Mouse (Mus musculus) left cerebral cortex, postnatal 14 days (tissue): ENCODE results near the gene Hpca. TPM values are rescaled to one million over a fixed set of nuclear protein-coding genes. Genes with fewer than 3 reads are reported as not detected.

Experiments used
- DNase-seq, 2 experiments: peaks; one replicate each; pipeline ENCODE4 v3.0.0; 2021 to 2022; ENCODE audit warnings: low spot score in 2 of 2, mixed read lengths in 1 of 2
- intact Hi-C: fragments of 180-260 bp; cut with DNase I; formaldehyde crosslinking; loops from one replicate; pipeline ENCODE4 v1.15.1; 2025
- total RNA-seq, 2 experiments: library from RNA; stranded (reverse); gene quantifications; 2 replicates each; pipeline ENCODE4 v1.2.3; 2021

Gene Hpca
- total RNA-seq, 2 experiments from 2014 or later, result 562 to 615 TPM

DNA sequence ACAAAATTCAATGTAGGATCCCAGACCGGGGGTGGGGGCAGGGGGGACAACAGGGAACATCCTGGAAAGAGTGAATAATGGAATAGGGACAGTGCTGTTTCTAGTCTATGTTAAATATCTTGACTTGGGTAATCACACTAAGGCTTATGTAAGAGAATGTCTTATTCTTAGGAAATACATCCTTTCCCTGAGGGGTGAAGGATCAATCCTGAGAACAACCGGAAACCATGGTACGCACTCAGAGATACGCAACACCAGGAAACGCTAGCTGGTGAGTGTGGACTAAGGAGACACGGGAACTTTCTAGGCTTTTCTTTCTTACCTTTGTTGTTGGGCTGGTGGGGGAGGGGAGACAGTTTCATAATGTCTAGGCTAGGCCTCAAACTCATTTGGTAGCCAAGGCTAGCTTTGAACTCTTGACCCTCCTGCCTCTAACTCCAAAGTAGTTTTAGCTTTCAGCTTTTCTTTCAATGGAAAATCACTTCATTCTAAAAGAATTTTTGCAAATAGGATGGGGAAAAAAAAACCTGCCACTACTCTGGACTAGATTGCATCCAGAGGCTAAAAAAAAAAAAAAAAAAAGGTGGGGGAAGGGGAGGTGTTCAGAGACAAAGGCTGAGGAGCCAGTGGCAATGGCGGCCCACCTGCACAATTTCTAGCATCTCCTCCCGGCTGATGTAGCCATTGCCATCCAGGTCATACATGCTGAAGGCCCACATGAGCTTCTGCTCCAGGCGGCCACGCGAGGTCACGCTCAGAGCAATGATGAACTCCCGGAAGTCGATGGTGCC, 3.9 kb downstream of the Hpca start:
- intact Hi-C loops, result loop anchor here (10.0 kb wide), 1 partner anchor 337 kb away; no protein-coding TSS in a partner anchor
- no peak for DNase-seq

DNA sequence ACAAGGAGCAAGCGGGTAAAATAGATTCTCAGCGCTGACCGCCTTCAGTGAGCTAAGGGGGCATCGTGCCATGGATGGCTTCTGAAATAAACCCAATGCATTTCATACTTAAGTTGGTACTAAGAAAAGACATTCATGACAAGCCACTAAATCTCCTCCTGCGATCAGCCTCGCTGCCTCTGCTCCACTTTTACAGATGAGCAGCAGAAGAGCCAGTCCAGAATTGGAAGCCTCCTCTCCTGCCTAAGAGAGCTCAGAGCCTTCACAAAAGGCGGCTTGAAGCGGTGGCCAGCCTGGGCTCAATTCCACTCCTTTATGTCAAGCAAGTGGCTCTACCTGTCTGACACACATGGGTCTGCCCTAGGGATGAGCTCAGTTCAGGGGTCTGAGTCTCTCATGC, 5.1 kb downstream of the Hpca start:
- DNase-seq, result no peak
- intact Hi-C loops, result loop anchor here (10.0 kb wide), 1 partner anchor 338 kb away; no protein-coding TSS in a partner anchor

GRCm38 (mm10) chr4:129113083-129113988, 8.5 kb downstream of the Hpca start:
- intact Hi-C loops, result loop anchor here (10.0 kb wide), 1 partner anchor 341 kb away; no protein-coding TSS in a partner anchor
- peak; percentile 89 to 97 for DNase-seq

GRCm38 (mm10) chr4:129112231-129112630, 9.6 kb downstream of the Hpca start:
- DNase-seq, result no peak
- intact Hi-C loops, result loop anchor here (10.0 kb wide), 1 partner anchor 343 kb away; no protein-coding TSS in a partner anchor

DNA sequence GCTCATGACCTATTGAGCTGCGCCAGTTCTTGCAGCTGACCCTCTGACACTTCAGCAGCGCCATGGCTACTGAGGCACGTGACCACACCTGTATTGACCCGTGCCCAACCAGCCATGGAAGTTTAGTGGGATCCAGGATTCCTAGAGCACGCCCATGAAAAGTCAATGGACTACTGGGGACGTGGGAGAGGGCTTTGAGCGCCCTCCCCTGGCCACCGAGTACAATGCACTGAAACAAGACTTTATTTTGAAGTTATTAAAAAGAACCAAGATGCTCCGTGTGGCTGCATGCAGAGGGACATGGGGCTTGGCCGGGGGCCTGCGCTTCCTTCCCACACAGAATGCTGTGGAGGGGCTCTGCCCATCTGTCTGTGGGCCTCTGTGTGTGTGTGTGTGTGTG, 10.5 kb downstream of the Hpca start:
- intact Hi-C loops, result loop anchor here (10.0 kb wide), 1 partner anchor 343 kb away; no protein-coding TSS in a partner anchor
- DNase-seq, result no peak

GRCm38 (mm10) chr4:129110804-129111203, 11.0 kb downstream of the Hpca start:
- no peak for DNase-seq
- intact Hi-C loops, result loop anchor here (10.0 kb wide), 1 partner anchor 344 kb away; no protein-coding TSS in a partner anchor

DNA sequence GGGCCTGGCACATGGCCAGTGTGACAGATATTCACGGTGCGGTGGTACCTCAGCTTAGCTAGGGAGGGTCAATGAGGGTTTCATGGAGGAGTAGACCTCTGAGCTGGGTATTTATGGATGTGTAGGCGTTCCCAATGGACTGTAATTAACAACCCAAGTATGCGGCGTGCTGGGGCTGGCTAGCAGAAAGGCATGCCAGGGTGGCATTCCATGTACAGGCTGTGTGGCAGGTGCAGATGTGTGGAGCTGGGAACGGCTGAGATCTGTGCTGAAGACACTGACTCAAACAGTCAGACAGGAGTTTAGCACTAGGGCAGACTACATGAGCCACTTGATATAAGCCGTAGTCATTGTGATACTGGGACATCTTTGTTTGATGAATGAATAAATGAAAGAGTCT, 13.2 kb downstream of the Hpca start:
- no peak for DNase-seq
- intact Hi-C loops, result no loop called here

- intact Hi-C loops, result no loop called here
- DNase-seq, result no peak
Measured at GRCm38 (mm10) chr4:129107348-129107899, 14.4 kb downstream of the Hpca start.

- intact Hi-C loops, result no loop called here
- no peak for DNase-seq
Measured at GRCm38 (mm10) chr4:129106073-129106472, 15.8 kb downstream of the Hpca start.

- intact Hi-C loops, result no loop called here
Measured at GRCm38 (mm10) chr4:129105356-129105755, 16.5 kb downstream of the Hpca start, which contains the start of gene Tmem54. Gene Tmem54, plus strand, starts transcription at chr4:129105548.

GRCm38 (mm10) chr4:129102133-129102829, 19.6 kb downstream of the Hpca start:
- intact Hi-C loops, result no loop called here
- no peak for DNase-seq

More at GRCm38 (mm10) chr4:129105356-129105755, 16.5 kb downstream of the Hpca start, which contains the start of gene Tmem54:
- no peak for DNase-seq

DNA sequence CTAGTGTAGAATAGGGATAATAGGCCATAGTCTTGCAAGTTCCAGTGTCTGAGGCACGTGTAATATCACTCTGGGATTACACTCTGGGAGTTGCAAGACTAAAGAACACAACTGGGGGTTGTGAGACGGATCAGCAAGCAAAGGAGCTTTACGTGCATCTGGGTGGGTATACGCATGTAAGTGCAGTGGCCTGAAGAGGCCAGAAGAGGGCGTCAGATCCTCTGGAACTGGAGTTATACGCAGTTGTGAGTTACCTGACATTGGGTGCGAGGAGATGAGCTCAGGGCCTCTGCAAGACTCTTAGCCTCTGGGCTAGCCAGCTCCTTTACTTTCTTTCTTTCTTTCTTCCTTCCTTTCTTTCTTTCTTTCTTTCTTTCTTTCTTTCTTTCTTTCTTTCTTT, 24.8 kb downstream of the Hpca start:
- intact Hi-C loops, result no loop called here
- no peak for DNase-seq

DNA sequence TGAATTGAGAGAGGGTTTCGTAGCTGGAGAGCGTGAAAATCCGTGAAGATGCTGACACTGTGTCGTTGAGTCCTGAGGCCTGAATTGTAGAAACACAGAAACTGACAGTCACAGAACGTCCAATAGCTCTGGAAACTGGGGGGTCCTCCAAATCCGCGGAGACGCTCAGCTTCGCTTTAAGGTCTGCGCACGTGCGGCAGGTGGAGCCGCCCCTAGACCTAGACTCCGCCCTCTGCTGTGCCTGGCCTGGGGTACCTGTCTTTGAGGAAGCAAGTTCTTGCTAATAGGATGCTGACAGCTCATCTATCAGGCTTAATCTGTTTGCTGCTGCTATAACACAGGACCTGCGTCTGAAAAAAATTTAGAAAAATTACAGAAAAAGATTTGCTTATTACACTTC, 26.6 kb downstream of the Hpca start:
- DNase-seq, result no peak

DNA sequence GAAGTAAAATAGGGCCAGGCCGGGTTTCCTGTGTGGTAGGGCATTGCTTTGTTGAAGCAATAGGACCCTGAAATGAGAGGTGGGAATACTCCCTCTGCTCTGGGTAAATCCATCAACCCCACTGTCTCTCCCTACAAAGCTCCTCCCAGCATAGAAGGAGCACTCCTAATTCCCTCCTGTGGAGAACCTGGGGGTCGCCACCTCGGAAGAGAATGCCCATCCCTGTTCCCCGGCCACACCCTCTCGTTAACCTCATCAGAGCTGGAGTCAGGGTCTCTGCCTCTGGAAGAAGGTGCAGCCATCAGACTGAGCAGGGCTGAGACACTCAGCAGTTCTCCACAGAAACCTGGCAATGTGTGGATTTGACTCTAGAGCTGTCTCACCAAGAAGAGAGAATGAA, 34.0 kb downstream of the Hpca start:
- DNase-seq, result no peak
- intact Hi-C loops, result loop anchor here (5.0 kb wide), 1 partner anchor 181 kb away; no protein-coding TSS in a partner anchor

More for the DNA sequence above, 26.6 kb downstream of the Hpca start:
- intact Hi-C loops, result no loop called here

GRCm38 (mm10) chr4:129086078-129086477, 35.8 kb downstream of the Hpca start:
- peak; percentile 78 to 84 for DNase-seq
- intact Hi-C loops, result loop anchor here (5.0 kb wide), 1 partner anchor 179 kb away; no protein-coding TSS in a partner anchor

GRCm38 (mm10) chr4:129084896-129085295, 36.9 kb downstream of the Hpca start:
- intact Hi-C loops, result loop anchor here (5.0 kb wide), 1 partner anchor 178 kb away; no protein-coding TSS in a partner anchor
- no peak for DNase-seq

- peak; percentile 65 to 69 for DNase-seq
- intact Hi-C loops, result loop anchor here (1.0 to 2.0 kb wide), 2 partner anchors 111 to 120 kb away; partner anchors contain the start of gene Azin2
Measured at GRCm38 (mm10) chr4:129082379-129083115, 39.3 kb downstream of the Hpca start.

DNA sequence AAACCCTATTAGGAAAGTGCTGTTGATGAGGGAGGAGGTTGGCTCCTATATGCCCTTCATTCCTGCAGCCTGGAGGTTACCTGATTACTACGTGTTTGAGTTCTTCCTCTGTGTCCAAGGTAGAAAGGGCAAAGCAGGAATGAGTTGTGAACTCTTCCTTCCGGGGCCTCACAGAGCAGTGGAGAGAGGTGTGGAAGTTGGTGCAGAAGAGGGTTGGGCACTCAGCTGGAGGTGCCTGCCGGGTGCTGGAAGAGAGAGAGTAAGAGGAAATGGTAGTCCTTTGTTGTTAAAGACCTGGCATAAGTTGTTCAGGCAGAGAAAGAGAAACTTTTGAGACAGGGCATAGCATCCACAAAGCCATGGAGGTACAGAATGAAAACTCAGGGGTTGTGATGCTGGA, 39.9 kb downstream of the Hpca start:
- no peak for DNase-seq

More for the DNA sequence above, 39.9 kb downstream of the Hpca start:
- intact Hi-C loops, result loop anchor here (1.0 to 2.0 kb wide), 2 partner anchors 111 to 119 kb away; partner anchors contain the start of gene Azin2
